Mouse (Mus musculus): Measurements from ENCODE around the gene Rab27a.
"Not testable (repeated sequence)": the region's sequence is repeated elsewhere in the genome, so short reads cannot be mapped to it uniquely, and the experiment has no call there.

Rab27a gene

GRCm38 (mm10) chr9:73047906-73048305 is 3.3 kb downstream of the Rab27a start:
- DNase-seq, result no peak

GRCm38 (mm10) chr9:73048927-73049326 is 4.3 kb downstream of the Rab27a start:
- no peak for DNase-seq

- DNase-seq, result no peak
Measured at GRCm38 (mm10) chr9:73049833-73050232, 5.2 kb downstream of the Rab27a start.

- DNase-seq, result no peak
Measured at GRCm38 (mm10) chr9:73050606-73051005, 6.0 kb downstream of the Rab27a start.

- peak in 1 of 2 experiments; percentile 33 for DNase-seq
Measured at GRCm38 (mm10) chr9:73055441-73055911, 10.8 kb downstream of the Rab27a start.

- no peak for DNase-seq
Measured at GRCm38 (mm10) chr9:73059224-73059623, 14.6 kb downstream of the Rab27a start.

GRCm38 (mm10) chr9:73063621-73064290 is 19.1 kb downstream of the Rab27a start:
- no peak for DNase-seq

- DNase-seq, result no peak
Measured at GRCm38 (mm10) chr9:73067086-73067485, 22.4 kb downstream of the Rab27a start.

- DNase-seq, result peak in 1 of 2 experiments; percentile 35
Measured at GRCm38 (mm10) chr9:73068230-73068679, 23.6 kb downstream of the Rab27a start.

- no peak for DNase-seq
Measured at GRCm38 (mm10) chr9:73068688-73069087, 24.0 kb downstream of the Rab27a start.

- DNase-seq, result no peak
Measured at GRCm38 (mm10) chr9:73070971-73071659, 26.5 kb downstream of the Rab27a start.

GRCm38 (mm10) chr9:73072426-73072825 is 27.8 kb downstream of the Rab27a start:
- no peak for DNase-seq

GRCm38 (mm10) chr9:73073169-73073568 is 28.5 kb downstream of the Rab27a start:
- DNase-seq, result no peak

- DNase-seq, result not testable (repeated sequence)
Measured at GRCm38 (mm10) chr9:73079349-73079748, 34.7 kb downstream of the Rab27a start.

- no peak for DNase-seq
Measured at GRCm38 (mm10) chr9:73079801-73080325, 35.2 kb downstream of the Rab27a start.

GRCm38 (mm10) chr9:73082291-73083000 is 37.8 kb downstream of the Rab27a start:
- DNase-seq, result peak; percentile 86 to 88

GRCm38 (mm10) chr9:73083956-73084355 is 39.3 kb downstream of the Rab27a start:
- DNase-seq, result peak in 1 of 2 experiments; percentile 23

GRCm38 (mm10) chr9:73085845-73086244 is 41.2 kb downstream of the Rab27a start:
- no peak for DNase-seq

- no peak for DNase-seq
Measured at GRCm38 (mm10) chr9:73087121-73087520, 42.5 kb downstream of the Rab27a start.

GRCm38 (mm10) chr9:73087581-73087980 is 42.9 kb downstream of the Rab27a start:
- DNase-seq, result no peak

GRCm38 (mm10) chr9:73089222-73089920 is 44.7 kb downstream of the Rab27a start:
- no peak for DNase-seq

GRCm38 (mm10) chr9:73090121-73090520 is 45.5 kb downstream of the Rab27a start:
- no peak for DNase-seq

GRCm38 (mm10) chr9:73091747-73092146 is 47.1 kb downstream of the Rab27a start:
- DNase-seq, result peak; percentile 26 to 56

All from cerebellum, postnatal 25 days (tissue).